Mouse (Mus musculus) E14TG2a.4 (cell line): ENCODE results near the gene Elk3.

Experiments
- CTCF ChIP-seq: conservative IDR thresholded peaks from 2 replicates; pipeline ENCODE4 v1.5.1; 2014; ENCODE audit warnings: low read length
- POU5F1 ChIP-seq: IDR thresholded peaks from 2 replicates; pipeline ENCODE4 v1.6.1; 2014; ENCODE audit warnings: low read length, borderline replicate concordance

GRCm38 (mm10) chr10:93271831-93272230 lies 39.1 kb downstream of the Elk3 start:
- no peak for TF ChIP-seq CTCF
- TF ChIP-seq POU5F1, result no peak
